ENCODE assay signal across 12 mouse cellular contexts in genomic region chr4:103707140-103707539, GRCm38 (mm10).
"Had no signal": no experiment of that assay in that cellular context is flagged by ENCODE, and none has a peak within 500 bp of the region (broad histone marks: within the 10 kb centered on the region; RNA-seq: fewer than 3 reads in every experiment).

No protein-coding gene starts in this region.

- ATAC-seq: midbrain, embryonic 16.5 days had no signal

- DNase-seq: lung, adult 18-20 months; lung, embryonic 14.5 days; lung, postnatal 10 days; lung, postnatal 4 days; right cerebral cortex, adult 18-20 months; right cerebral cortex, postnatal 25 days; right cerebral cortex, postnatal 4 days; spleen, adult 18-20 months; thymus, adult 18-20 months; thymus, postnatal 14 days; thymus, postnatal 36 days had no signal
